Mouse (Mus musculus) retina, postnatal 1 day (tissue): ENCODE data around the gene Foxf1.

ENCODE experiments used
- DNase-seq: peaks from one replicate; pipeline ENCODE4 v3.0.0-alpha.2; 2012

The Foxf1 gene

DNA sequence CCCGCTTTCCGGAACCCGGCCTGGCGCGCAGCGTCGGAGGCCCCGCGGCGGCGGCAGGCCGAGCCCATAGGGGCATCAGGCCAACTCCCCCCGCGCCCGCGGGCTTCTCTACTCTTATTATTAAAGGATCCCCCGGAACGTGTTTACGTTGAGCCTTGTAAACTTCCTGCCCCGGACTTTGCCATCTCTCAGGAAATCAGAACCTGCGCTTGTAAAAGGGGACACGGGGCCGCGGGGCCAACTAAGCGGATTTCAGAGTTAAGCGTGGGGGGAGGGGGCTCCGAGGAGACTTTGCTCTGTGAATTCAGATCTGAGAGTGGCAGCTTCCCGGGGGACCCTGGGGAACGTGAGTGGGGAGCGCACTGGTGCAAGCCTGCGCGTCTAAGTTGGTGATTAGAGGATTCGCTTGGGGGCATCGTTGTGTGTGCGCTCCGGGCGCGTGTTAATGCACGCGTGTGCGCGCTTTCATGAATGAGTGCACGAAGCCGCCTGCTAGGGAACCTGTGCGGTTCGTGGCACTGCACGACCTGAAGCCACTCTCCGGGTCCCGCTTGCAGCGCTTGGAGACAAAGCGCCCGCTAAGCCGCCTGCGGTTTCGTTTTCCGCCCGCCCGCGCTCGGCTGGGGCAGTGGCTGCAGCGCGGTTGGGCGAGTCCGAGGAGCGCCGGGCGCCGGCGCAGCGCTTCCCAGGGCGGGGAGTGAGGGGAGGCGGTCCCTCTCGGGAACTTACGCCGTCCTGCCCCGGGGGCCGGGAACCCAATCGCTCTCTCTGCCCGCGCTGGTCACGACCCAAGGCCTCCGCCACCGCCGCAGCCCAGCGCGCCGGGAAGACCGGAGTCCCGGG lies 872 bp upstream of the Foxf1 start:
- peak; percentile 79 for DNase-seq

DNA sequence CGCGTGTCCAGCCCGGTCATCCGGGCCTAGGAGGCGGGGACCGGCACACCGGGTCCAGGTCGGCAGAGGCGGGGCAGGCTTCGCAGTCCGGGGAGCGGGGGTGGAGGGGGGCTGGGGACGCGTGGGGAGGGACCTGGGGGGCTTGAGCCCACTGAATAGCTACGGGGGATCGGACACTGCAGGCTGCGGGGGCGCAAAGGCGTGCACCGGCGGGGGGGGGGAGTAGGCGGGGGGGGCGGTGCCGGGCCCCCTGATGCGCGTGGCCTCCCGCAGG lies 313 bp upstream of the Foxf1 start:
- DNase-seq, result no peak

DNA sequence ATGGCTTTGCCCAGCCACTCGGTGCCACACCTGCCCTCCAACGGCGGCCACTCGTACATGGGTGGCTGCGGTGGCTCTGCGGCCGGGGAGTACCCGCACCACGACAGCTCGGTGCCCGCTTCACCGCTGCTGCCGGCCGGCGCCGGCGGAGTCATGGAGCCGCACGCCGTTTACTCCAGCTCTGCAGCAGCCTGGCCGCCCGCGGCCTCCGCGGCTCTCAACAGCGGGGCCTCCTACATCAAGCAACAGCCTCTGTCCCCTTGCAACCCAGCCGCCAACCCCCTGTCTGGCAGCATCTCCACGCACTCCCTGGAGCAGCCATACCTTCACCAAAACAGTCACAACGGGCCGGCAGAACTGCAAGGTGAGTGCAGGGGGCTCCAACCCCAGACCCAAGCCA lies 825 bp downstream of the Foxf1 start:
- no peak for DNase-seq

DNA sequence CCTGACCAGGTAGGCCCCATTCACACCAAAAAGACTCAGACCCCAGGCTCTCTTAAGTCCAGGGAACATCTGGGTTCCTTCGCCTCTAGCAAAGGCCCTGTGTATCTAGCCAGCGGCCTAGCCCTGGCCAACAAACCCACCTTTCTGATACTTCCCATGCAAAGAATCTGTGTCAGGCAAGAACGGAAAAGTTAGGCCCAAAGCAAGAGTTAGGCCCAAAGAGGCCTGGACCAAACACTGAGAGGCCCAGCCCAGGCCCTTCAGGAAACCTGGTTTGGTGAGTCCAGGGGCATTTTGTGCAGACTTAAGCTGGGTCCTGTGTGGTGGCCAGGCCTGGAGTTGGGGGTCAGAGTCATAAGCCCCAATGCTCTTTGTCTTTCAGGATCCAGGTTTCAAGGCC lies 1.4 kb downstream of the Foxf1 start:
- DNase-seq, result no peak

DNA sequence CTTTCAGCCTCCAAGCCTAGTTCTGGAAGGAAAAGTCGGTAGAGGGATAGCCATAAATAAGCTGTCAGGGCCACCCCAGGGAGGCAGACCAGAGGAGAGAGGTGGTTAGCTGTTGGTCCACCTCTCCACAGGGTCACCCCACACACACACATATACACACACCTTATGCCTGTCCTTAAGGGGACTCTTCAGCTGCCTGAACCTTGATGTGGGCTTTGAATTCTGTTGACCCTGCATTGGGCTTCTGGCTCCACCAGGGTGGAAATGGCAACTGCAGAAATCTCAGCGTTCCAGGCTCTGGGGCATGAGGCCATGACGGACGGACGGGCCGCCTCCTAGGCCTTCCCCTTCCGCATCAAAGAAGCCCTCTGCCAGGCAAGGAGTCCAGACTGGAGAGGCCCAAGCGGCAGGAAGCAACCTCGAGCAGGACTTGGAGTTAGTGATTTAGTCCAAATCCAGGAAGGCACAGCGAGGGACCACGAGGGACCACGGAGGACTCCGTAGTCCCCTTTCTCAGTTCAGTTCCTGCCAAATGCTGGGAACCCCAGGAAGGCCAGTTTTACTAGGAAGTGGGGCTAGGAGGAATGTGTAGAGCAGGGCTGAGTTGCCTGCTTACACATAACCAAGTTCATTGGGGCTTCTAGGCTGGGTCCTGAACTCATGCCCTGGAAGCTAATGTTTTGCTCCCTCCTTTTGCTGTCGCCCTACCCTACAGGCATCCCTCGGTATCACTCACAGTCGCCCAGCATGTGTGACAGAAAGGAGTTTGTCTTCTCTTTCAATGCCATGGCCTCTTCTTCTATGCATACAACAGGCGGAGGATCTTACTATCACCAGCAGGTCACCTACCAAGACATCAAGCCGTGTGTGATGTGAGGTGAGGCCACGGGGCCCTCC lies 2.1 kb downstream of the Foxf1 start:
- no peak for DNase-seq

DNA sequence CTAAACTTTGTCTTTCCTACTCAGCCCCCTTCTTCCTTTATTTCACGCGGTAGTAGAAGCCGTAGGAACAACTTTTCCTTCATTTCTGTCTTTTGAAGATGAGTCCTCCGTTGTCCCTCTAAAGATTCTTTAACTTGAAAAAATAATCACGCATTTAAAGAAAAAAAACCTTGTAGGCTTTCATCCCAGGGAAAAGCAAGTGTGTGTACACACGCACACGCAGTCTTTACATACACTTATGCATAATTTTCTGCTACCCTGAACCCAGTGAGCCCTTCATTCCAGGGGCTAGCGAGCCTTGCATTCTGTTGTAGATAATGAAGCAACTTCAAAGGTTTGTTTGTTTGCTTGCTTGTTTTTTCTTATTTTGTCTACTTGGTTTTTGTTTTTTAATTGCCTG lies 4.1 kb downstream of the Foxf1 start:
- no peak for DNase-seq

DNA sequence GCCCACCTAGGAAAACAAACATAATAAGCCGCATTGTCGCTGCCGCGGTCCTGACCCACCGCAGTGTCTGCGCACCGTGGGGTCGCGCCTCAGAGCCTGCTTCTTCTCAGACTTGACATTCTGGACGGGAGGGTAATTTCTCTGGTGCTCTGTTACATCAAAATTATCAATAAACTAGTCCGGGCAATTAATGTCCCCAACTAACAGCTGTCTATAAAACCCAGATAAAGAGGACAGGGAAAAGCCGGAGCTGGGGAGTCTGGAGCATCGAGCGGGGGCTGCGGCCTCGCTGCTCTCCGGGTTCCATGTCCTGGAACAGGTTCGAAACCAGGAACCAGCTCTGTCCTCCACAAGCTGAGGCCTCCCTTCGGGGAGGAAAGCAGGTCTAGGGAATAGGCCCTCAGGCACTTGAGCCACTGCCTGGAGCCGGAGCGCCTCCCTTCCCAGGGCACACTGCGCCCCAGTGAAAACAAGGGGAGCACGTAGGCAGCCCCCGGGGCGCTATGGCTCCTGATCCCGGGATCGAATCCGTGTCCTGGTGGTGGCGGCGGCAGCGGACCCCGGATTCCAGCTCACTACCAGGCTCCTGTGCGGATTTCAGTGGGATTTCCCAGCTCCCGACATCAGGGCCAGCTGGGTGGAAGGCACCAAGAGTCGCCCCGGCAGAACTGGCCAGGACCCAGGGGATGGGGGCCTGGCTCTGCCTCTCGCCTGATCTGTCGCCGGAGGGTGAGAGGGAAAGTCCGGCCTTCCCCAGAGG lies 4.9 kb downstream of the Foxf1 start:
- DNase-seq, result no peak

DNA sequence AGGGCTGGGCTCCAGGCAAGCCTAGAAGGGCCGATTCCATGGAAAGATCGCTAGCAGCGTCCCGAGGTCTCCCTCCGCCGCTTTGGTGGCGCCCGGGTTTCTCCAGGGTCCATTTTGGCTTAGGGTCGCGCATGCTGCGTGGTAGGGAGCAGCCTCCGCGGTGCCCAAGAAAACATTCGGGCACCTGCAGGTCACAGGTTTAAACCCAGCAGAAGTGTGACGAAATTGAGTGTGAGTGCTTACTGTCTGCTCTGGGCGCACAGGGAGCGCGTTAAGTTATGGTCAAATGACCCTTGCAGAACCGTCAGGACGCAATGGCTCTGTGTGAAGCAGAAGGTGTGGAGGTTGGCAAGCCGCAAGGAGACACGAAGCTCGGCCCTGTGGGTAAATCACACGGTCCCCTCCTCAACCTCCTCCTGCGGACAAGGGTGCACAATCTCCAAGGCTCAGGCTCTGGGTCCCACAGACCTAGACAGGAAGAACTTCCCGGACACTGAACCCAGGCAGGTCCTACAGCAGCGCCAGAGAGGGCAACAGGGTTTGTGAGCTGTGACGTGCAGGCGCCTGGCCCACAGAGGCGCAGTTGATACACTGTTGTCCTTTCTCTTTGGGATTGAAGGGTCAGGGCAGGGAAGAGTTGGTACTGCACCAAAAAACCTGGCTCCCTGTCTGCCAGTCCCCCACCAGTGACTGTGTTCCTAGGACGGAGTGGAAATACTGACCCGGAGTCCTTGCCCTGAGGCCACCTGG lies 5.6 kb downstream of the Foxf1 start:
- no peak for DNase-seq

DNA sequence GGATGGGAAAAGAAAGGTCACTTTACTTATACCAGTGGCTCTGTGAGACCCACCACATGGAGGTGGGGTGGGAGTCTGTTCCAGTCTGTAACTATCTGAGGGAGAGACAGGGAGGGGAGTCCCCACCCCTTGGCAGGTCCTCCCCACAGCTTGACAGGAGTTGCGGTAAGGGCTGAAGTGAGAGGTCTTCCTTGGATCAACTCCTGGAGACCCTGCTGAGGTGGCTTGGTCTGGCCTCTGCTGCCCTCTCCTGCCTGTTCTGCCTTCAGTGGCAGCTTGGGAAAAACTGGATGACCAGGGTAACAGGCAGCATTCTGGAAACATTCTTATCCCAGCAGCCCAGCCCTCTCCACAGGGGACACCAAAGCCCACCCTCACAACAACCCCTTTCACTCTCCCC lies 6.5 kb downstream of the Foxf1 start:
- no peak for DNase-seq

DNA sequence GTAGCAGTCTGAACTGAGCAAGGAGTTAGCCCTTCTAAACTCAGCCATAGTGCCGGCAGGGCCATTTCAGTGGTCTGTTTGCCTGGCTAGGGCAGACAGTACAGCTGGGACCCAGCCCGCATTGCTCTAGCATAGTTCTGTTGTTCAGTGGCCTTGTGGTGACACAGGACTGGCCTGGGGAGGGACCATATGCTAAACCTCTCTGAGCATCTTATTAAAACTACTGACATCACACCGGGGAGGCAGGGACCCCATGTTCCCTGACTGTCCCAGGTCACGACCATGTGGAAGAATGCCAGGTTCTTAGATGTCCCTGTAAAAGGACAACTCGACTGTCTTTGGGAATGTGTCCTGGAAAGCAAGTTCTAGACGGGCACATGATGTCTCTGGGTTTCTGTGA lies 8.0 kb downstream of the Foxf1 start:
- no peak for DNase-seq

DNA sequence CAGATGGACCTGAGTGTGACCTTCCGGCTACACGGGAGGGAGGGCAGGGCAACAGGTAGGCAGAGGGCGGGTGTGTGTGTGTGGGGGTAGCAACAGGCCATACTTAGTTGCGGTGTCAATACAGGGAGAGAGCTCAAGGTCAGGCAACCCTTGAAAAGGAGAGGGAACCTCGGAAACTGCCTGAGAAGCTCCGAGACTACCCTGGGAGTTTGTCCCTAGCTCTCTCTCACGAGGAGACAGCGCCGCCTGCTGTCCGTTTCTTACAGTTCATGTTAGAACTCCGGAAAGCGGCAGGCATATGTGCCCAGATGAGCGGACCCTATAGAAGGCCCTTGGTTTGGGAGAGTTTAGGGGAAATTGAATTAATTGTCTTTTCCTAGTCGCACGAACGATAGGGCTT lies 8.4 kb downstream of the Foxf1 start:
- DNase-seq, result peak; percentile 88

DNA sequence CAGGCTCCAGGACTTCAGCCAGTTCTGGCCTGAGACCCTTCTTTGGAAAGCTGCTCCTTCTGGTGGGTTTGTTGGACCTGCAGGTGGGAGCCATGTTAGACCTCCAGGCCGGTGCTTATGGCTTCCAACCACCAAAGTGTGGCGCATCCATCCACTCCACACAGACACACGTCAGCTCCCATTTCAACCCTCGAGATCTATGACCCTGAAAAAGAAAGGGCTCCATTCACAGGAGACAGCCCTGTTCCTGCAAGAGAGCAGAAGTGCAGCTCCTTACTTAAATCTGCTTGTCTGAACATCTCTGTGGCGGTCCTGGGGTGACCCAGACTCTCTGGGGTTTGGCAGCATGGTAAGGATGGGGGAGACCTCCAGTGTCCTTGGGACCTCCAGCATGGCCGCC lies 9.3 kb downstream of the Foxf1 start:
- no peak for DNase-seq

DNA sequence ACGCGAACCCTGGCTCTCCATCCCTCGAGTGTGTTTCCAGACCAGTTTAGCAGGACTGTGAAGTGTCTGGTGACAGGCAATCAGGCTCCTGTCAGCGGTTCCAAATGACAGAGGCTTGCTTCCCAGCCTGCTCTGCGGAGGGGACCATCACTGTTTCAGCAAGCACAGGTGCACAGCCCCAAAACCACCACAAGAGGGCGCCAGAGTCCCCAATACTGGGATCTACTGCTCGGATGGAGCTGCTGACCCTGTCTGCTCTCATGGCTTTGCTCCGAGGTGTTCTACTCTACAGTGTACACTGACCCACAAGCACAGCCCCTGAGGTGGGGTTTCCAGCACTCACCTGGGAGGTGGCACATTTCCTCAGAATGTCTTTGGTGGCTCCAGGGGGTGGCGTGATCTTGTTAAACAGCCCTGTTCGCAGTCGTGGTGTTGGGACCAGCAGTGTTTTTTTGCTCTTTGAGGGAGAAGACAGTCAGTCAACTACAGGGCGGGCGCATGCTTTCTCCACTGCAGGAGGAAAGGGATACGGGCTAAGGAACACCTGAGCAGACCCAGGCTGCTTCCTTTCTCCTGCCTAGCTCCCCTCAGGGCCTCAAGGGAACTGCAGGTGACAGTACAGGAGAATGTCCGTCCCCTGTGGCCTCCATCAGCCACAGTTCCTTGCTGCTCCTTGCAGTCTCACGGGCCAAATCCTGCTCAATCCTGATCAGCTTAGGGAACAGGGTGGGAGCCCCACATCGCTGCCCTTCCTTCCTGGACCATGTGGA lies 20.0 kb downstream of the Foxf1 start:
- peak; percentile 86 for DNase-seq

DNA sequence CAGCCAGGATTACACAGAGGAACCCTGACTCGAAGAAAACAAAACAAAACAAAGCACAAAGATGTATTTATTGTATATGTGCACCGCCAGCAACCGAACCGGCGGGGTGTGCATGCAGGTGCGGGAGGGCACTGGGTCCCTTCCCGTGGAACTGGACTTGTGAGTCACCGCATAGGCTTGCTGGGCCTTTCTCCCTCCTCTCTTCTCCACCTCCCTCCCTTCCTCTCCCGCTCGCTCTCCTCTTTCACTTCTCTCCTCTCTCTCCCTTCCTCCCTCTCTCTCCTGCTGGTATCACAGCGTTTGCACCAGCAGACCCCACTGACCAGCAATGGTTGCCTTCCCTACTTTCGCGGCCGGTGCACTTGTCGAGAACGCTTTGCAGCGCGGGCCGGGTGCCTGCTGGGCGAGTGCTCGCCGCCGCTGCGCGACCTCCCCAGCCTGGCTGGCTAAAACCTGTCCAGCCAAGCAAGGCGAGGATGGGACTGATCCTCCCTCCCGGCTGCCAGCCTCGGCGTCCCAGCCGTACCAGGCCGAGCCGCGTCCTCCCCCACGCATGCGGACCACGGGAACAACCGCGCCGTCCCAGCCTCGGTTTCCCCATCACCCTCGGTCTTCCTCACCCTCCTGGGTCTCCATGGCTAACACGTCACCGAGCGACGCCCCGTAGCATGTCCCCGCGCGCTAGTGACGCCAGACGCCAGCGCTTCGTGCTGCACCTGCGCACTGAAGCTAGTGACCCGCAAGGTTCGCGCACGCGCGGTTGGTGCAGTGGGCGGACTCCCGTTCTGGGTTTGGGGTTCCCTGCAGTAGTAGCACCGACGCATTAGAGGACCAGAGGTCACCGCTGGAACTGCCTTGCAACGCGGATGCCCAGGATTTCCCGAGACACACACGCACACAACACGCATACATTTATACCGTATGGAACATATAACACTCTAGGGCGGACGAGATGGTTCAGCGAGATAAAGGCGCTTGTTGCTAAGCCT lies 23.8 kb downstream of the Foxf1 start, which contains the start of gene Mthfsd:
Gene Mthfsd, minus strand, starts transcription at position 725 of the 989 bp plus-strand sequence.
- peak; percentile 97 for DNase-seq

DNA sequence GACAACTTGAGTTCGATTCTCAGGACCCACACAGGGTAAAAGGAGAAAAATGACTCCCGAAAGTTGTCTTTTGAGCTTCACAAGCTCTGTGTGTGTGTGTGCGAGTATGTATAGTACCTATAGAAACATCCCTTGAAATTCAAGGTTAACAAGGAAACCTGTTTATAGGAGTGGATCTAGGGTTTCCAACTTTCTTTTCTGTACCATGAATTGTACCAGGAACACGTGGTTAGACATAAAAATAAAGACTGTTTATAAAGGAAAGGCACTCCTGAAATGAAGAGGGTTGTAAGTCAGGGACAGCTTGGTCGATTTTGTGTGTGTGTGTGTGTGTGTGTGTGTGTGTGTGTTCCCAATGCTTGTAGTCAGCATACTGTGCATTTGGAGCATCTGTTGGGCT lies 24.5 kb downstream of the Foxf1 start:
- DNase-seq, result no peak

DNA sequence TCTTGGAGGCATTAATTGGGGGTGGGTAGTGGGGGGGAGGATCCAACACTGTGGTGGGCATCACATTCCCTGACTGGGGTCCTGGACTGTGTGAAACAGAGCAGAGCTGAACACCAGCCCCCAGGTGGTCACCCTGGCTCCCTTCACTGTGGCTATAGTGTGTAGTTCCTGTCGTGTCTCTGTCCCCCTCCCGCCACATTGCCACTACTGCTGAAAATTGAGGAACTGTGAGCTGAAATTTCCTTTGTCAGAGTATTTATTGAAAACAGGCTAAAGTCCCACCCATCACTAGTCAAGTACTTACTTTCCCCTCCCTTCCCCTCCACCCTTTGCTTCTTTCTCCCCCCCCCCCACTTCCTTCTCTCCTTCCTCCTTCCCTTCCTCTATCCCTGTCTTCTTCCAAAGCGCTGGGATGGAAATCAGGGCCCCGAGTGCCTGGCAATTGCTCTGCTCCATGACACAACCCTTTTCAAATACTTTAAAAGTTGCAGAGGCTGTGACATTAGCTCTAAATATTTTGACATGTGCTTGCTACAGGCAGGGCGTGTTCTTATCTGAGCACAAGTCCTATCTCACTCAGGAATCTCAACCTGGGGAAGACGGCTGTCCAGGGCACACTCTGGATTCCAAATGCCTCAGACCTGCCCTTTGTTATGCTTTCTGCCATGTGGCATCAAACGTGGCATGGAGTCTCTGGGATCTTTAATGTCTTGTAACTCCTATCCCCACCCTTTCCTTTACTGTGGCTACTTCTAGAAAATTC lies 27.1 kb downstream of the Foxf1 start:
- DNase-seq, result no peak

DNA sequence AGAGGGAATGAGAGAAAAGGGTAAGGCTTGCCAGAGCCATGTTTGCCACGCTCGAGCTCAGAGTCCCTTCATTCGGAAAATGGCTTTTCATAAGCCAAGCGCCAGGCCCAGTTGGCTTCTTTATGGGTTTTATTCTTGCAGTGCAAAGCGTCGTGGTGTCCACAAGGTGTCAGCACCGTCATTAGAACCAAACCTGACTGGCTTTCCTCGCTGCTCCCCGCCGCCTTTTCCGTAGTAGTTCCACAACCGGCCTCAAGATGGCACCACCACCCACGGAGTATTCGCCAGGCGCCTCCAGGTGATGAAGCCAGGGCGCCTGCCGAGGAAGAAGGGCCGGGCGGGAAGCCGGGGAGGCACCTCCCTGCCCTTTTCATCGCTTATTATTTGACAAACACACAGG lies 29.1 kb downstream of the Foxf1 start:
- DNase-seq, result peak; percentile 93

DNA sequence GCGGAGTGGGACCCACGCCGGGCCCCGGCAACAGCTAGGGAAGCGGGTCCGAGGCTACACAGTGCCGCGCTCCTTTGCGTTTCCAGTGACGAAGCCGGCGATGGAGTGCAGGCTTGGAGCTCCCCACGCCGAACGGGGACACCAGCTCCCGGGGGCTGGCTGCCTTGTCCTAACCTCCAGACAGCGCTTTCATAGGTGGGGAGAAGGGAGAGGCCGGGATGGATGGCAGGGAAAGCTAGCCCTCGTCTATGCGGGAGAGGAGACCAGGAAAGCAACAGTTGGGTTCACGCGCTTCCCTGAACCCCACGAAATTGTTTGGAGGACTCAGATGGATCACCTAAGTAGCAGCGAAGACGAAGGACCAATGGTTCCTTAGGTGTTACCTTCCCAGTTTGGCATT lies 30.9 kb downstream of the Foxf1 start:
- no peak for DNase-seq

DNA sequence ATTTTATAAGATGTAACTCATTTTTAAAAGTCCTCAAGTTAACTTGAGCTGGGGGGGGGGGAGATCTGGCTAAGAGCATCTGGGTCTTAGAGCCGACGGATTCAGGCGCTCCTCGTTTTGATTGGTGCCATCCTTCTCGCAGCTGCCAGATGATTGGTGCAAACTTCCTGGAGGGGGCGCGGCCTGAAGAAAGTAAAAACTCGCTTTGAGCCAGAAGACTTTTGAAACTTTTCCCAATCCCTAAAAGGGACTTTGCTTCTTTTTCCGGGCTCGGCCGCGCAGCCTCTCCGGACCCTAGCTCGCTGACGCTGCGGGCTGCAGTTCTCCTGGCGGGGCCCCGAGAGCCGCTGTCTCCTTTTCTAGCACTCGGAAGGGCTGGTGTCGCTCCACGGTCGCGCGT lies 31.8 kb downstream of the Foxf1 start, which contains the start of gene Foxc2:
Gene Foxc2, plus strand, starts transcription at position 224 of the 400 bp plus-strand sequence.
- DNase-seq, result peak; percentile 92
